Mouse (Mus musculus) adrenal gland, postnatal 14 days (tissue): ENCODE data around the gene Mettl7a2. TPM values are rescaled to one million over a fixed set of nuclear protein-coding genes. Genes with fewer than 3 reads are reported as not detected.
"Not testable (repeated sequence)": the region's sequence is repeated elsewhere in the genome, so short reads cannot be mapped to it uniquely, and the experiment has no call there.

Source experiments
- DNase-seq: peaks from one replicate; pipeline ENCODE4 v3.0.0; 2021; ENCODE audit warnings: mixed read lengths
- total RNA-seq: library from RNA; stranded (reverse); gene quantifications from 2 replicates; pipeline ENCODE4 v1.2.3, GENCODE M21; 2021

The Mettl7a2 gene
- total RNA-seq, 1 experiment from 2014 or later: 1.5 TPM

DNA sequence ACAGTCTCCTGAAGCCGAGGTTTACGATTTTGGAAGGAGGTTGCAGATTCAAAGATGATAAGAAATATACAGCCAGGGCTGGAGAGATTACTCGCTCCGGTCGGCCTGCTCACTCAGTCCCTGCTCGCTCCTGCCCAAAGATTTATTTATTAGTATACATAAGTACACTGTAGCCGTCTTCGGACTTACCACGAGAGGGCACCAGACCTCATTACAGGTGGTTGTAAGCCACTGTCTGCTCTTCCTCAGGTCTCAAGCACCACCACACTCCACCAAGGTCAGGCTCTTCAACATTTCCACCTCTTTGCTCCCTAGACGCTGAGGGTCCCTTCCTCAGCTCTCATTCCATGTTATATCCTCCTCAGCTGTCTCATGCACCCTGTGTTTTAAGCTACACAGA is 15.2 kb upstream of the Mettl7a2 start:
- DNase-seq: peak; percentile 76

- DNase-seq: not testable (repeated sequence)
Observed at GRCm38 (mm10) chr15:100341314-100341980, 11.6 kb upstream of the Mettl7a2 start.

DNA sequence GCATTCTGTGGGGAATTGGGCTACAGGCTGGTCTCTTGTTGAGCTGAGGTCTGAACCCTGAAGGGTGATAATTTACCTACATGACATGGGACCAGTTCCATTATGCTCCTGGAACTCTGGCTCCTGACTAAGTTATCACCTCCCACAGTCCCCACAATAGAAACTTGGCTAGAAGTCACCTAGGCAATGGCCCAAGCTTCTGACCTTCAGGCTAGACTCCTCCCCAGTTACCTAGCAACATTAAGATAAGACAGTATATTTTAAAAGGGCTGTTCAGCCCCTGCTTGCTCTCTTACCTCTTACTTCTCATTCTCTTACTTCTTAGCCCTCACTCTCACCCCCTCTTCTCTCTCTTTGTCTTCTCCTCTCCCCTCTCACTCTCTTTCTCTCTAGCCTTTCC is 7.5 kb upstream of the Mettl7a2 start:
- no peak for DNase-seq

DNA sequence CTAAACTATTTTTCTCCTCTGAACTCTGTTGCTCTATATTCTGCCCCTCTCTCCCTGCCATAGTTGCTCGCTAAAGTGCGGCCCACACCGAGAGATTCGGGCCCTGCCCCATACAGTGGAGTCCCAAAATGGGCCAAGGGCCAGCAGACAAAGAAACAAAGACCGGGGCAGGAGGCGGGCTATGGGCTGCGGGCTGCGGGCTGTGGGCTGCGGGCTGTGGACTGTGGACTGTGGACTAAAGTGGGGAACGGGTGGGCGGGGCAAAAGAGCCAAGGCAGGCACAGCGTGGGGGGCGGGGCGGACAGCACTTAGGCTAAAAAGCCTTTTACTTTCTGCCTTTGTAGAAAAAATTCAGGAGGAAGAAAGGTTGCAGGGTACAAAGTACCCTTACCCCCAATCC is 6.2 kb upstream of the Mettl7a2 start:
- no peak for DNase-seq

DNA sequence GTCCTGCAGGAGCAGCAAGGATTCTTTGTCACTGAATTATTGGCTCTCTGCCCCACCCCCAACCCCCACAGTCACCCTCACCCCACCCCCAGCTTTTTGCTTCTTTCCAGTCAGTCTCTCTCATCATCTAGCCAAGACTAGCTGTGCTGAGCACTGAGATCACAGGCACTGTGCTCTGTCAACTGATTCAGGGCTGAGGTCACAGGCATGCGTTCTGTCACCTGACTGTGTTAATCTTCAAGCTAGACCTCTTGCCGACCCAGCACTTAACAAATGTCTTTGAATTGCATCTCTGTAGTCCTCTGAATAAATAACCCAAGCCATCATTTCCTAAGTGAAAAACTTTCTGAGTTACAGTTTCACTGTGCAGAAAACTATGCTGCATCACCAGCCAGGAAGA is 3.5 kb upstream of the Mettl7a2 start:
- DNase-seq: no peak

DNA sequence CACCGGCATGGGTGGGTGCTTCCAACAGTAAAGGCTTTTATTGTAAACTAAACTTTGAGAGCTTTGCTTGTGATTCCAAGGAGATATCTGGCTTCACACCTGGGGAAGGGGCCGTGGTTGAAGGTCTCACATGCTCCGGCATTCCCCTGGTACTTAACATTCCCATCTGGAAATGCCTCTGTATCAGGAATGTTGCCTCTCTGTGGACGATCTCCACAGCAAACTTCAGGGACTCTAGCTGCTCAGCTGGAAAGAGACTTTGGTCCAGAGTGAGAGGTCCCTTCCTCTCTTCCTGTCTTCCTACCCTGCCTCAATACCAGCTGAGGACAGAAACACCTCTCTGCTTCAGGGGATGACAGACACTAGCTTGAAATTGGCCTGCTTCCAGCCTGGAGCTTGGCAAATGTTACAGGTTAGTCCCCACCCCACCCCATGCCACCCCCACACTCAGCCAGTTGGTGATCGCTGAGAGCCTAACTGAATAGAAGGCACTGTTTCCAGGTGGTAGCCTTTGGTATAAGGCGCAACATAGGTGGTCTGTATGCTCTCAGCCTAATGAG is 1.4 kb upstream of the Mettl7a2 start:
- DNase-seq: no peak

DNA sequence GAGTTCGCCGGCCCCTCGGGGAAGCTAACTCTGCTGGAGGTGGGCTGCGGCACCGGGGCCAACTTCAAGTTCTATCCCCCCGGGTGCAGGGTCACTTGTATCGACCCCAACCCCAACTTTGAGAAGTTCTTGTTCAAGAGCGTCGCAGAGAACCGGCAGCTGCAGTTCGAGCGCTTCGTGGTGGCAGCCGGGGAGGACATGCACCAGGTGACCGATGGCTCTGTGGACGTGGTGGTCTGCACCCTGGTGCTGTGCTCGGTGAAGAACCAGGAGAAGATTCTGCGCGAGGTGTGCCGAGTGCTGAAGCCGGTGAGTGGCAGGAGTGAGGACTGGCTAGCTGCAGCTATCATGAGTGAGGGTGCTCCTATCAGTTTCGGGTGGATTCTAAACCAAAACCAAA is 399 bp downstream of the Mettl7a2 start:
- not testable (repeated sequence) for DNase-seq

DNA sequence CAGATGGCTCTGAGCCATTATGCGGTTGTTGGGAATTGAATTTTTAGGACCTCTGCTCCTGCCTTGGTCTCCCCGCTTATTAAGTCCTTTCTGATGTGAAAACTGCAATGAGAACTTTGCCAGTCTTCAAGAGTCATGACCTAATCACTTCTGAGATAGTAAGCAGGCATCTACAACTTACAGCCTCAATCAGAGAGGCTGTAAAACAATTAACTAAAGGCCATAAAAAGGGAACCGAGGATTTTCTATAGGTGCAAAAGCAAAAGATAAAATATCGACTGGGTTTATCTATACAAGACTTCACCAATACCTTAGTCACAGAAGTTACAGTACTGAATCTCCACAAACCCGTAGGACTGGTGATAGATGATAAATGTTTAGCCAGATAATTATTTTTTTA is 2.9 kb downstream of the Mettl7a2 start:
- DNase-seq: no peak

DNA sequence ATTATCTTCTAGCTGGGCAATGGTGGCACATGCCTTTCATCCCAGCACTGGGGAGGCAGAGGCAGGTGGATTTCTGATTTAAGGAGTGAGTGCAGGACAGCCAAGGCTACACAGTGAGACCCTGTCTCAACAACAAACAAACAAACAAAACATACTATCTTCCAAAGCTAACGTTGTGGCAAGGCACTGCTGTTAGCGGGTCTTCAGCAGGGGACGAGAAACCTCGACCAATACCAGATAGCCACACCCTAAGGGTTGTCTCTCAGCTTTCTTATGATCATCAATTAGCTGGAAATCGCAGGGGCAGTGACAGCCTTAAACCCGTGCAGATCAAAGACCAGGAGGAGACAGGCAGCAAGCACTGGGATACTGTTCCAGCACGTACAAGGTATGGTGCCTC is 11.2 kb downstream of the Mettl7a2 start, which contains the start of gene Higd1c:
TSS of gene Higd1c (plus strand) at position 301 of the 400 bp plus-strand sequence.
- no peak for DNase-seq

- DNase-seq: not testable (repeated sequence)
Observed at GRCm38 (mm10) chr15:100365967-100366366, 13.0 kb downstream of the Mettl7a2 start.

DNA sequence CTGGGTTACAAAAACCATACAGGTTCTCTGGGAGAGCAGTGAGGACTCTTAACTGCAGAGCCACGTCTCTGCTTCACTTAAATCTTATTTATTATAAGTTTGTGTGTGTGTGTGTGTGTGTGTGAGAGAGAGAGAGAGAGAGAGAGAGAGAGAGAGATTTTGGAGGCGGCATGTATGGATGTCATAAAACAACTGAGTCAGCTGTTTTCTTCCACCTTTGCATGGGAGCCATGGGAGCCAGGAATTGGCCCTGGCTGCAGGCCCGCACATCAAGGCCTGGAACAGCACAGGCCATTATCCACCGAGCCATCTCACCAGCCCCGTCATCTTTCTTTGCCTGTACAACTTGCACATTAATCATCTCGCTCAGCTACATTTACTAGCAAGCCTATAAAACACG is 14.1 kb downstream of the Mettl7a2 start:
- DNase-seq: no peak

GRCm38 (mm10) chr15:100375066-100375465 is 22.1 kb downstream of the Mettl7a2 start:
- peak; percentile 71 for DNase-seq

DNA sequence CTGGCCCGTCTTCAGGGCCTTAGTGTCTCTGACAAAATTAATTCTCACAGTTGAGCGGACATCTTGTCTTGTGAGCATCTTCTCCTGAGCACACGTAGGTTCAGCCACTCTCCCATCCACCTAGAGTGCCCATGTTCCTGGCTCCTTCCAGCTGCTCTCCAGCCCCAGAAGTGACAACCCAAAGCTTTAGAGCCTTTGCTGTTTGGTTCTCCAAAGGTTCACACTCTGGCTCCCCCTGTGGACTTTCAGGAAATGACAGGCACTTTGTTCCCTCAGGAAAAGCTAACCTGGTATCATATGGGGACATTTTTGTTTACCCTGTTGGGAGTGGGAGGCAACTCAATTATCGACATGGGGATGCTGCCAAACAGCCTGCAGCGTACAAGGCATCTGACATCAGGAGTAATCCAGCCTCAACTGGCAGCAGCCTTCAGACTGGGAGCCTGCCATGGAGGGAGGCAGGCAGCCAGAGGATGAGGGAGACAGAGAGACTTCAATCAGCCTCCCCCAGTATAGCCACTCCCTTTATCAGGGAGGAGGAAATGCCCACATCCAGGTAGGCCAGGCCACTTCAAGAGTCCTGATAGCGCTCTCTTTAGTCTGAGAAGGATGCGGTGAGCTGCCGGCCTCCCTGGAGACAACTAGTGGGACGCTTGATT is 25.0 kb downstream of the Mettl7a2 start:
- not testable (repeated sequence) for DNase-seq

GRCm38 (mm10) chr15:100379658-100380057 is 26.7 kb downstream of the Mettl7a2 start:
- no peak for DNase-seq

DNA sequence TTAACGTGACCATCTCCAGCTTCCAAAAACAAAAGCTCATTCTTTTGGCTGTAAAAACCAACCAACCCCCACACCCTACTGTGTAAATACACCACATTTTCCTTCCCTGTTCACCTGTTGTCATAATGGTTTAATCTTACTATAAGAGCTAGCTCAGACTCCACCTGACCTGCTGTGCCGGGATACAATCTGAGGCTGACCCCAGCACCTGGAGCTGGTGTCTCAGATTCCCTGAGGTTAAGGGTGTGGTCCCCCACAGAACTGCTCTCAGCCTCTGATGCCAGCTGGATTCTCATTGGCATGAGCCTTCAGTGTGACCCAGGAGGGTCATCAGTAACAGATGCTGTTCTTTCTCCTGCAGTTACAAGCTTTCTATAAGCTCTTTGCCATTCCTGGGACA is 27.1 kb downstream of the Mettl7a2 start:
- DNase-seq: no peak

DNA sequence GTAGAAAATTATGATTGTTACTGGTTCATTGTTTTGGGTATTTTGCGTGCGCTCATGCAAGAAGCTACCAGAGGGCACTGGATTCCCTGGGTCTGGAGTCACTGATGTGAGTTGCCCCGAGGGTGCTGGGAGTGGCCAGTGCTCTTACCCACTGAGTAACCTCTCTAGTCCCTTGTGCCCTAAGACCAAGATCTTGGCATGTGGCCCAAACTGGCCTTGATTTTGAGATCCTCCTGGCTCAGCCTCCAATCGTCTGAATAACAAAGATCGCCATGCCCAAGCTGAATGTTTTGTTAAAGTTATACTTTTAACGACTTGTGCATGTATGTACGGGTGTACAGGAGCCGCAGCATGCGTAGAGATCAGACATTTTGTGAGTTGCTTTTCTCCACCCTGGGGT is 32.7 kb downstream of the Mettl7a2 start:
- DNase-seq: no peak

- no peak for DNase-seq
Observed at GRCm38 (mm10) chr15:100387544-100388223, 34.7 kb downstream of the Mettl7a2 start.

DNA sequence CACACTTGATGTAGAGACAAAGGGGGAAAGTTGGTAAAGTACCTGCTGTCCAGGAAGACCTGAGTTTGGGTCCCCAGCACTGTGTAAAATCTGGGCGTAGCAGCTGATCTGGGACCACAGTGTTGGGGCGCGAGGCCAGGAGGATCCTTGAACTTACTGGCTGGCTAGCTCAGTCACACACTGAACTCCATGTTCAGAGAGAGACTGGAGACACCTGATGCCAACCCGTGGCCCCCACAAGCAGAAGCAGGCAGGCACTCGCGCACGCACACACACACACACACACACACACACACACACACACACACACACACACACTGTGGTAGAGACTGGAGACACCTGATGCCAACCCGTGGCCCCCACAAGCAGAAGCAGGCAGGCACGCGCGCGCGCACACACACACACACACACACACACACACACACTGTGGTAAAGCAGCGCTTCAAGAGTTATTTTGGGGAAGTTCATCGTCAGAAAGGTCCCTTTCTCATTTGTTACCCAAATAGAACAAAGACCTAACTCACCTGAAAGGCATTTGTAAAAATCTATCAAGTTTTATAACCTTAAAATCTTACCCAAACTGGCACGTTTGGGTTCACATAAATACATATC is 35.3 kb downstream of the Mettl7a2 start:
- no peak for DNase-seq

DNA sequence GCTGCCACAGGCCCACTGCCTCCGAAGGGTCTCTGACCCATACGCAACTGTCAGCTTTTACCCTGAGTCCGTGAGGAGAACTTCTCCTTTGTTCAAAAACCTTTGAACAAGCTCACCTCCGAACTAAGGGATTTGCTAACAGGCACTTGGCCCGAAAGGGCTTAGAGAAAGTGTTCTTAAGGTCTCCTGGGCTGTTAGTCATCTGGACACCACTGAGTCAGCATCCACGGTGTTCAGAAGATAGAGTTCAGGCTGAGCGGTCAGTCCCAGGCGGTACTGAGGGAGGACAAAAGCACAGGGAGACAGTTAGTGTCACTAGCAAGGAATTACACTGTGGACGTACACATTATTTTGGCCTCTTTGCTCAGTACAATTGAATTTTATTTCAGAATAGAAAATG is 35.9 kb downstream of the Mettl7a2 start:
- DNase-seq: peak; percentile 45

DNA sequence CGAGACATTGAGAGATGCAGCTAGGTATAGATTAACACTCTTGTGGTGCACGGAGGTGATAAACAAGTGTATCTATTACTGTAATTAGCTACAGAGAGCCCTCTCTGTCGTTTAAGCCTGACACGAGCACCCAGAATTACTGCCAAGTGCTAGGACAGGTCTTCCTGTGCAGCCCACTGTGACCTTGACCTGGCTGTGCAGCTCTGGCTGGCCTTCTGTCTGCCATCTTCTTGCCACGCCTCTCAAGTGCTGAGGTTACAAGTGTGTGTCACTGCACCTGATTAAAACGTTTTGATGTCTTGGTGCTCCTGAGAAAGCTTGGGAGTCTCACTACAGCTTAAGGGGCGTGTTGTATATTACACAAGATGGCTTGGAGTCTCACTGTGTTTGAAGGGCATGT is 38.1 kb downstream of the Mettl7a2 start:
- DNase-seq: peak; percentile 38

GRCm38 (mm10) chr15:100391599-100391998 is 38.6 kb downstream of the Mettl7a2 start:
- no peak for DNase-seq

- DNase-seq: no peak
Observed at GRCm38 (mm10) chr15:100393016-100393415, 40.0 kb downstream of the Mettl7a2 start.

- no peak for DNase-seq
Observed at GRCm38 (mm10) chr15:100395561-100395960, 42.6 kb downstream of the Mettl7a2 start.
